Mouse (Mus musculus) CH12.LX (cell line): ENCODE results near the gene Nrp2. TPM values are rescaled to one million over a fixed set of nuclear protein-coding genes. Genes with fewer than 3 reads are reported as not detected.

ENCODE experiments used
- DNase-seq: peaks from one replicate; pipeline ENCODE4 v3.0.0-alpha.2; 2013; ENCODE audit errors: extremely low read depth
- H3K27ac ChIP-seq: 2 replicates; pipeline ENCODE4 v1.5.1; 2012; ENCODE audit warnings: low read depth, mild to moderate bottlenecking, control low read depth, moderate library complexity; ENCODE audit not compliant: insufficient read depth
- H3K27me3 ChIP-seq: replicated peaks from 2 replicates; pipeline ENCODE3; 2012; ENCODE audit warnings: inconsistent platforms
- H3K36me3 ChIP-seq, 2 experiments: replicated peaks in 1 of 2; 2 replicates each; pipeline versions ENCODE3 to v1.6.1; 2012; ENCODE audit warnings: inconsistent platforms in 1 of 2, low read length in 1 of 2, mild to moderate bottlenecking in 1 of 2, mixed read lengths in 1 of 2, moderate library complexity in 1 of 2; ENCODE audit not compliant: control insufficient read depth in 1 of 2, insufficient read depth in 1 of 2
- H3K4me1 ChIP-seq, 2 experiments: 2 replicates each; pipeline ENCODE4 v1.6.1; 2012; ENCODE audit warnings: inconsistent platforms in 1 of 2, moderate library complexity in 1 of 2; ENCODE audit not compliant: insufficient read depth in 2 of 2, control insufficient read depth in 1 of 2
- H3K4me2 ChIP-seq: 2 replicates; pipeline ENCODE4 v1.6.1; 2012; ENCODE audit warnings: low read depth, mild to moderate bottlenecking, control low read depth; ENCODE audit not compliant: poor library complexity, insufficient read depth, severe bottlenecking
- H3K4me3 ChIP-seq, 3 experiments: fragments of 150-350 bp in 1 of 3; sonication (generic) in 1 of 3; replicated peaks in 1 of 3; 2 replicates each; pipeline versions ENCODE3 to v1.5.1; 2011 to 2012; ENCODE audit warnings: low read depth in 2 of 3, low read length in 2 of 3, mild to moderate bottlenecking in 2 of 3, moderate library complexity in 2 of 3, control low read depth in 1 of 3, improper control_type of control experiment in 1 of 3, inconsistent platforms in 1 of 3, mixed read lengths in 1 of 3; ENCODE audit not compliant: poor library complexity in 1 of 3
- H3K79me2 ChIP-seq: replicated peaks from 2 replicates; pipeline ENCODE4 v1.6.1; 2012; ENCODE audit warnings: mild to moderate bottlenecking, moderate library complexity; ENCODE audit not compliant: control insufficient read depth, poor library complexity, insufficient read depth, severe bottlenecking; ENCODE audit errors: extremely low read depth
- H3K9ac ChIP-seq: 2 replicates; pipeline ENCODE4 v1.6.1; 2012; ENCODE audit warnings: low read depth, mild to moderate bottlenecking, control low read depth, moderate library complexity; ENCODE audit not compliant: insufficient read depth
- H3K9me3 ChIP-seq: replicated peaks from 2 replicates; pipeline ENCODE3; 2012; ENCODE audit warnings: low read length, inconsistent platforms, mixed read lengths
- BHLHE40 ChIP-seq: IDR thresholded peaks from 2 replicates; pipeline ENCODE4 v1.6.1; 2011; ENCODE audit warnings: mild to moderate bottlenecking, low read depth, low read length, improper control_type of control experiment
- CHD2 ChIP-seq: IDR thresholded peaks from 2 replicates; pipeline ENCODE4 v1.6.1; 2011; ENCODE audit warnings: low read length, improper control_type of control experiment
- E2F4 ChIP-seq: IDR thresholded peaks from 2 replicates; pipeline ENCODE4 v1.6.1; 2011; ENCODE audit warnings: low read depth, low read length, improper control_type of control experiment; ENCODE audit not compliant: insufficient replicate concordance
- EP300 ChIP-seq: IDR thresholded peaks from 2 replicates; pipeline ENCODE4 v1.6.1; 2011; ENCODE audit warnings: low read length, improper control_type of control experiment
- GABPA ChIP-seq: IDR thresholded peaks from 2 replicates; pipeline ENCODE4 v1.6.1; 2012; ENCODE audit warnings: low read depth, low read length, improper control_type of control experiment, inconsistent platforms; ENCODE audit not compliant: insufficient replicate concordance
- IRF4 ChIP-seq: IDR thresholded peaks from 2 replicates; pipeline ENCODE4 v1.6.1; 2014; ENCODE audit warnings: low read depth, mild to moderate bottlenecking, inconsistent platforms, low read length, improper control_type of control experiment
- JUN ChIP-seq: IDR thresholded peaks from 2 replicates; pipeline ENCODE4 v1.6.1; 2011; ENCODE audit warnings: low read depth, mild to moderate bottlenecking, low read length, improper control_type of control experiment, moderate library complexity; ENCODE audit not compliant: insufficient read depth
- JUND ChIP-seq: conservative IDR thresholded peaks from 2 replicates; pipeline ENCODE4 v1.6.1; 2011; ENCODE audit warnings: low read depth, low read length, improper control_type of control experiment
- MAFK ChIP-seq: IDR thresholded peaks from 2 replicates; pipeline ENCODE4 v1.6.1; 2011; ENCODE audit warnings: low read length, improper control_type of control experiment; ENCODE audit not compliant: insufficient replicate concordance
- MAX ChIP-seq: IDR thresholded peaks from 2 replicates; pipeline ENCODE4 v1.6.1; 2011; ENCODE audit warnings: low read length, improper control_type of control experiment
- MAZ ChIP-seq: IDR thresholded peaks from 2 replicates; pipeline ENCODE4 v1.6.1; 2012; ENCODE audit warnings: low read depth, mild to moderate bottlenecking, inconsistent platforms, low read length, improper control_type of control experiment, moderate library complexity
- MEF2A ChIP-seq: IDR thresholded peaks from 2 replicates; pipeline ENCODE4 v1.6.1; 2014; ENCODE audit warnings: low read depth, mild to moderate bottlenecking, inconsistent platforms, low read length, improper control_type of control experiment, borderline replicate concordance
- MXI1 ChIP-seq: IDR thresholded peaks from 2 replicates; pipeline ENCODE4 v1.6.1; 2011; ENCODE audit warnings: mild to moderate bottlenecking, low read depth, low read length, improper control_type of control experiment
- NRF1 ChIP-seq: IDR thresholded peaks from 2 replicates; pipeline ENCODE4 v1.6.1; 2014; ENCODE audit warnings: low read depth, mild to moderate bottlenecking, inconsistent platforms, low read length, improper control_type of control experiment, moderate library complexity
- POLR2A ChIP-seq: IDR thresholded peaks from 2 replicates; pipeline ENCODE4 v1.6.1; 2011; ENCODE audit warnings: low read depth, mild to moderate bottlenecking, improper control_type of control experiment, low read length
- POLR2AphosphoS2 ChIP-seq: IDR thresholded peaks from 2 replicates; pipeline ENCODE4 v1.6.1; 2011; ENCODE audit warnings: low read depth, low read length, improper control_type of control experiment
- SIN3A ChIP-seq: IDR thresholded peaks from 2 replicates; pipeline ENCODE4 v1.6.1; 2012; ENCODE audit warnings: low read length, improper control_type of control experiment, inconsistent platforms
- UBTF ChIP-seq: IDR thresholded peaks from 2 replicates; pipeline ENCODE4 v1.6.1; 2012; ENCODE audit warnings: low read depth, mild to moderate bottlenecking, inconsistent platforms, low read length, improper control_type of control experiment, moderate library complexity
- USF1 ChIP-seq: IDR thresholded peaks from 2 replicates; pipeline ENCODE4 v1.6.1; 2014; ENCODE audit warnings: low read depth, mild to moderate bottlenecking, inconsistent platforms, low read length, improper control_type of control experiment
- ZC3H11A ChIP-seq: IDR thresholded peaks from 2 replicates; pipeline ENCODE4 v1.6.1; 2012; ENCODE audit warnings: low read depth, mild to moderate bottlenecking, inconsistent platforms, low read length, improper control_type of control experiment
- ZKSCAN1 ChIP-seq: IDR thresholded peaks from 2 replicates; pipeline ENCODE4 v1.6.1; 2012; ENCODE audit warnings: low read depth, inconsistent platforms, low read length, improper control_type of control experiment, borderline replicate concordance
- dilution Hi-C: fragments of 300-500 bp; cut with MboI; formaldehyde crosslinking; loops from 2 replicates; pipeline ENCODE4 v1.14.3; 2020; ENCODE audit warnings: low sequenced_read_pairs; ENCODE audit not compliant: extremely low pct_unique_long_range_greater_than_20kb, extremely low pct_ligation_motif_present
- in situ Hi-C: fragments of 300-500 bp; cut with MboI; formaldehyde crosslinking; loops from 3 replicates; pipeline ENCODE4 v1.14.3; 2019; ENCODE audit warnings: low sequenced_read_pairs, low pct_ligation_motif_present, low pct_unique_long_range_greater_than_20kb, mixed read lengths
- polyA plus RNA-seq: library from polyadenylated mRNA; unstranded; fragments of >175 nt; gene quantifications from 2 replicates; pipeline ENCODE4 v1.2.1, GENCODE M21; 2012; ENCODE audit warnings: low read depth; ENCODE audit not compliant: insufficient read length
- total RNA-seq, 2 experiments: library from RNA; depleted of rRNA; stranded (reverse); fragments of 300-350 nt in 1 of 2; fragments of >200 nt in 1 of 2; gene quantifications; 2 replicates each; pipeline ENCODE4 v1.2.3; 2012 to 2014

Nrp2 gene
- total and polyA plus RNA-seq, 3 experiments, result 16.4 to 24.4 (median 17.3) TPM

- H3K9me3 ChIP-seq, result no peaks in the 10 kb centered on the region
- H3K4me1 ChIP-seq, result peaks cover 9 to 21% of the 10 kb centered on the region in 2 experiments
- no peak for DNase-seq
- H3K27me3 ChIP-seq, result no peaks in the 10 kb centered on the region
- TF ChIP-seq POLR2A, result no peak
- no peak for TF ChIP-seq MEF2A
- TF ChIP-seq NRF1, result no peak
- TF ChIP-seq JUND, result no peak
- no peak for TF ChIP-seq BHLHE40
- TF ChIP-seq SIN3A, result no peak
- no peak for TF ChIP-seq IRF4
- TF ChIP-seq ZKSCAN1, result no peak
- TF ChIP-seq EP300, result no peak
- no peak for TF ChIP-seq MAFK
- TF ChIP-seq GABPA, result no peak
- no peak for TF ChIP-seq POLR2AphosphoS2
- no peak for TF ChIP-seq UBTF
- TF ChIP-seq JUN, result no peak
- no peak for TF ChIP-seq MXI1
- no peak for TF ChIP-seq E2F4
- no peak overlapping the region for H3K4me3 ChIP-seq
- H3K36me3 ChIP-seq, result no peaks in the 10 kb centered on the region
- no peaks in the 10 kb centered on the region for H3K79me2 ChIP-seq
- no peak overlapping the region for H3K4me2 ChIP-seq
- no peak overlapping the region for H3K27ac ChIP-seq
- dilution Hi-C loops, result no loop called here
- H3K9ac ChIP-seq, result no peak overlapping the region
- in situ Hi-C loops, result no loop called here
Measured at GRCm38 (mm10) chr1:62697353-62697752, 5.7 kb upstream of the Nrp2 start.

- Histone ChIP-seq H3K9ac (no peak overlapping the region), H3K79me2 (peaks cover 9% of the 10 kb centered on the region), H3K27ac (no peak overlapping the region), H3K4me3 (no peak overlapping the region), H3K9me3 (no peaks in the 10 kb centered on the region), H3K4me2 (no peak overlapping the region), H3K27me3 (no peaks in the 10 kb centered on the region), H3K4me1 (peaks cover 9 to 25% of the 10 kb centered on the region in 2 experiments), H3K36me3 (no peaks in the 10 kb centered on the region)
- no peak for TF ChIP-seq MAX
- no peak for TF ChIP-seq POLR2A
- no peak for TF ChIP-seq MAZ
- no peak for TF ChIP-seq E2F4
- no peak for TF ChIP-seq BHLHE40
- no peak for TF ChIP-seq ZC3H11A
- no peak for TF ChIP-seq SIN3A
- TF ChIP-seq ZKSCAN1, result no peak
- no peak for TF ChIP-seq NRF1
- TF ChIP-seq CHD2, result no peak
- no peak for TF ChIP-seq USF1
- no peak for TF ChIP-seq IRF4
- TF ChIP-seq MXI1, result no peak
- TF ChIP-seq JUN, result no peak
- dilution Hi-C loops (no loop called here), in situ Hi-C loops (loop anchor here (25.0 kb wide), 3 partner anchors 512 to 1562 kb away; no protein-coding TSS in a partner anchor)
- no peak for DNase-seq
Measured at GRCm38 (mm10) chr1:62699801-62700200, 3.3 kb upstream of the Nrp2 start.
